Mouse (Mus musculus): Measurements from ENCODE around the gene Tox3.

DNA sequence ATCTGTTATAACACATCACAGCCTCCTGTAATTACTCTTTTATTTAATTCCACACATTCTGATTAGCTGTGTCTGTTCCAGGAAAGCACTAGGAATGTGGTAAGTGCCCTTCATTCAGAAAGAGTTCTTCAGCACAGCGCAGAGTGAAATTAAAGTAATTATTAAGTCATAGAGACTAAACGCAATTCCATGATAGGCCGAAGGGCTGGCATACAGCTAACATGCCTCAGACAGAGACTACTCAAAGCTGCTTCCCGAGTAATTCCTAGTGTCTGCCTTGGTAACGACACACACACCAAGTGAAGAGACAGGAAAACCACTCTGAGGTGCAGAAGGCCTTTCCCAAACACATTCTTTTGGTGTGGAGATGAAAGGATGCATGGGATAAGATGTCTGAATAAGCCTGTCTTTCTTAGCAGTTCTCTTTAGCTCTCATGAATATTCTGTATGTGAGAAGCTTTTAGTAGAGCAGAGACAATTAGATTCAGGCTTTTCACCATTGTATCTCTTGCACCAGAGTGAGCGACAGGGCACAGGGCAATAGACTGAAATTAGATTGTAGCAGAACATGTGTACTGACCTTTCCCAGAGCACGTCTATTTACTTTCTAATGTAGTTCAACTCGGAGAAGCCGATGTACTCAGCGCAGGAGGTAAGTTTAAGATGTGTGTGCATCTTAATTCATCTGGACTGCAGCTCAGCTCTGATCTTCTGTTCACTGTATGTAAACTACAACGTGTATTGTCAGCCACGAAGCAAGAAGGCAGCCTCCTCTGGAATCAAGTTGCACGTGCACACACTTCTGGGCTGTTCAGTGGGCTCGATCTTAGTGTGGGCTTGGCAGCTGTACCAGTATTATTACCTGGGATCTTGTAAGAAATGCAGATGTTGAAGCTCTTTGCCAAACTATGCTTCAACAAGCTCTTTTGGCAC lies 138.8 kb downstream of the Tox3 start:
- TF ChIP-seq CTCF (IDR thresholded peaks at IDR 0.05) (no peak), POLR2A (IDR thresholded peaks at IDR 0.05; ENCODE audit: insufficient read depth, low read depth, low read length) (no peak), EP300 (IDR thresholded peaks at IDR 0.05; ENCODE audit: insufficient read depth, low read depth, low read length) (no peak)

Measured in heart, adult 2 months (tissue).